Mouse (Mus musculus): Measurements from ENCODE around the gene Zcchc7. TPM values are rescaled to one million over a fixed set of nuclear protein-coding genes. Genes with fewer than 3 reads are reported as not detected.

The Zcchc7 gene
- 16.5 and 17.2 TPM in 2 replicates for polyA plus RNA-seq (2012; ENCODE audit: insufficient read depth, insufficient read length, missing spikeins)

DNA sequence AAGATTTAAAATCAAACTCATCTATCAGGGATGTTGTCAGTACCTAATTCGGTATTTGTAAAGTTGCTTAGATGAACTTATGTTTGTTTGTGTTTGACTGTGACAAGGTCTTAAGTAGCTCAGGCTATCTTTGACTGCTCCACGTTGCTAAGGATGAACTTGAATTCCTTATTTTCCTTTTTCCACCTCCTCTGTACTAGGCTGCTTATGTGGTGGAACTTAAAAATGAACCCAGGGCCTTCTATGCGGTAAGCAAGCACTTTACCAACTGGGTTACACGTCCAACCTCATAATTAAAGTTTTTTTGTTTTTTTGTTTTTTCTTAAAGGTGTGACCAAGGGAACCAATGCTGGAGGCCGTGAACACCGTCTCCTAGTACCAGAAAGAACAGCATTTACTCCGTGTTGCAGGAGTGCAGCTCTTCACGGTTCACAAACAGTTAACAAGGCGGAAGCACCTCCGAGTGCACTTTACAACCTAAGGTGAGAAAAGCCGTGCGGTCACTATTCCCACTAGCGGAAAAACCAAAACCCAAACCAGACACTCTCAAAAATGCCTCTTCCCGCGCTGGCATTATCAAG lies at the start of gene Zcchc7:
Gene Zcchc7 (plus strand): TSS at position 325 of the 581 bp plus-strand sequence.
- Histone ChIP-seq H3K4me3 (ENCODE audit: insufficient read depth, low read depth, low read length) (peak within 1 kb of the TSS; percentile 91), H3K4me1 (ENCODE audit: control insufficient read depth, insufficient read depth, insufficient read length, low read length) (no peaks in the 10 kb centered on the region), H3K27ac (replicated peaks; ENCODE audit: low read depth, low read length) (peak within 1 kb of the TSS; percentile 92)

DNA sequence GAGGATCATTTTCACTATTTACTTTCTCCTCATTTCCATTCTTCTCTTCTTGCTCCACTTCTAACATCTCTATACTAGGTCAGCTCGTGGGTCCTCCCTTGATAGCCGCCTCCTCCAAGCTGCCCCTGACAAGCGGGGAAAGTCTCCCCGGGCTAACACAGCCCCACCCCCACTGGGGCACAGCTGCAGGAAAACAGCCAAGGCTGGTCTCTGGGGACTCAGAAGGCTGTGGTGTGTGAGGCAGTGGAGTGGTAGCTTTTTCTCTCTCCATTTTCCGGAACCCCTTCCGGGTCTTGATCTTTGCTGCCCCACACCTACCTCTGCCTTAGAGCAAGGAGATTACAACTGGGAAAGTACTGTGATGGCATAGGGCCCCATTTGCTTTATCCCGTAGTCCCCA lies 49.7 kb upstream of the Zcchc7 start:
- H3K4me3 ChIP-seq (ENCODE audit: insufficient read depth, low read depth, low read length): no peak overlapping the region
- H3K4me1 ChIP-seq (ENCODE audit: control insufficient read depth, insufficient read depth, insufficient read length, low read length): peaks cover 9% of the 10 kb centered on the region
- no peak overlapping the region for H3K27ac ChIP-seq (replicated peaks; ENCODE audit: low read depth, low read length)

DNA sequence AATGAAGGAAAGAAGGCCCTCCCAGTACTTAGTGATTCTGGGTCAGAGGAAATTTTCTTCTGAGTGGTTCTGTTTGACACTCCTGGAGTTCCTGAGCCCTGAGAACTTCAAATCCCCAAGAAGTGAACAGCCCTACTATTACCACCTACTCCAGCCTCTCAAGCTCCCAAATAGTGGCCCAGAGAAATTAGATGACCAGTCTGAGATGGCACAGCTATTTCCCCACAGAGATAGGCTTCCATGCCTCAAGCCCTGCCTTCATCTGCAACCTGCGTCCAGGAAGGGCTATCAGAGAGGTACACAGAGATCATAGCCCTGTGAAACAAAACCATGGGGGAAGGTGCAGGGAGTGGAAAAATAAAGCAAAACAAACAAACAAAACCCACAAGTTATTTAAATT lies 48.8 kb upstream of the Zcchc7 start:
- Histone ChIP-seq H3K27ac (replicated peaks; ENCODE audit: low read depth, low read length) (no peak overlapping the region), H3K4me3 (ENCODE audit: insufficient read depth, low read depth, low read length) (no peak overlapping the region), H3K4me1 (ENCODE audit: control insufficient read depth, insufficient read depth, insufficient read length, low read length) (peaks cover 9% of the 10 kb centered on the region)

DNA sequence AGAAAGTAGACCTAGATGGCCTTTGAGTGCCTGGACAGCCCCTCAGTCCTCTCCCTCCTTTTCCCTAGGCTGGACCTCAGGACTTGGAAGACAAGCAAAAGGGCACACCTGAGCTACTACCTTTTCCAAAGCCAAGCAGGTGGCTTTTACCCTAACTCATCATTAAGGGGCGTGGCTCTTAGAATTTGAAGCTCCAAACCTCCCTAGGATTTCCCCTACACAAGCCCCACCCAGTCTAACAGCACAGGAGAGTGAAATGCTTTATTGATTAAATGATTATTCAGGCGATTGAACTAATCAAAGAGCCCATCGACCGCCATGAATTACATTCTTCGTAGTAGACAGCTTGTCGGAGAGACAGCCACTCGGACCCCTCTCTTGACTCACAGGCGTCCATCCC lies 47.4 kb upstream of the Zcchc7 start:
- no peak overlapping the region for H3K27ac ChIP-seq (replicated peaks; ENCODE audit: low read depth, low read length)
- no peak overlapping the region for H3K4me3 ChIP-seq (ENCODE audit: insufficient read depth, low read depth, low read length)
- H3K4me1 ChIP-seq (ENCODE audit: control insufficient read depth, insufficient read depth, insufficient read length, low read length): peaks cover 4% of the 10 kb centered on the region

DNA sequence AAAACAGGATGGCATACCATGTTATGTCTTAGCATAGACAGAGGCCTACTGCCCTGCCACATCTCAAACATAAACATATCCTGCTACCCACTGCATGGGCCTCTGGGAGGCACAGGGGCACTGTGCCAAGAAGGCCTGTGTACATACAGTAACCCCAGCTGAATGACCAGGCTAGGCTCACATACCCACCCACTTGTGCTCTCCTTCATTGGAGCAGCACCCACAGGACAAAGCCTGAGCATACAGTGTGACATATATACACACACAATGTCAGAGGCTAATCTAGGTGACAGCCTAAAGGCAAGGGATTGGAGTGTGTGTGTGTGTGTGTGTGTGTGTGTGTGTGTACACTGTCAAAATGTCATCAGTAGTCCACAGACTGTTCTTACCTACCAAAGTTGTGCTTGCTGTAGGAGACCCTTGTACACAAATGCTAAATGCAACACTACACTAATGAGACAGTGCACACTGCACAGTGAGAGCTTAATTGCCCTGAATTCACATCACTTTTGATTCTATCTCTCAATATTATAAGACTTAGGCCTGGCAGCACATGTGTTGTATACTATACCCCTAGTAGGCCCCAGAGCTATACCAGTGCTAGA lies 46.5 kb upstream of the Zcchc7 start:
- no peaks in the 10 kb centered on the region for H3K4me1 ChIP-seq (ENCODE audit: control insufficient read depth, insufficient read depth, insufficient read length, low read length)

DNA sequence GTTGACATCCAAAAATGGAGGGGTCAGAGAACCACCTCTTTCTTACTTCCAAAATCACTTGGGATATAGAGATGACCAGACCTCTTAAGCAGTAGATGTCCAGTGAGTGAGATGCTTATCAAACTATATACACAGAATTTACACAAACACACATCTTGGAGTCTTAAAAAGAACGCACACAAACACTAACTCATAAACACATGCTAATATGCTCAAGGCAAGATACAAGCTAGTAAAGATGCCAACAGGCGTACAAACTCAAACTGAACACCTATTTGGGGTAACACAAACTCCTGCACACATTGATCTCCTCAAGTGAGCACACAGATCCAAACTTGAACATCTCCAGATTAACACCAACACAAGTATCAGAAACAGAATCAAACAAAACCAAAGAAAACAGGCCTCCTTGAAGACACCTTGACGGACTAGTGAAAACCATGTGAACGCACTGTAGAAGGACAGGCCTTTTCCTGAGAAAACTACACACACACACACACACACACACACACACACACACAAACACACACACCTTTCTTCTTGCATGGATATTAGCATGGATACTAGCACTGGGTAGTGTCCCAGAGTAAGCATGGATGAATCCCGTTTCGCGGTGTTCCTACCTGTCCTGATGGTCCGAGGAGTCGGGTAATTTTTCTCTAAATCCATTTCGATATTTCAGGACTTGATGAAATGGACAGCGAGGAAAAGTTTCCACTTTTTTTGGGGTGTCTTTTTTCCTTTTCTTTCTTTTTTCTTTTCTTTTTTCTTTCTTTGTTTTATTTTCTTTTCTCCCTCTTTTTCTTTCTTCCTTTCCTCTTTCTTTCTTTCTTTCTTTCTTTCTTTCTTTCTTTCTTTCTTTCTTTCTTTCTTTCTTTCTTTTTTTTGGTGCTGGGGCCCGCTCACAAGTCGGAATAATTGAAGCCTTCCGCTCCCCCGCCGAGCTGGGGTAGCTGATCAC lies 45.7 kb upstream of the Zcchc7 start, which contains the start of gene Pax5:
Gene Pax5 (minus strand): TSS at position 748 of the 961 bp plus-strand sequence.
- no peak within 1 kb of the TSS for H3K27ac ChIP-seq (replicated peaks; ENCODE audit: low read depth, low read length)
- no peak within 1 kb of the TSS for H3K4me3 ChIP-seq (ENCODE audit: insufficient read depth, low read depth, low read length)
- no peaks in the 10 kb centered on the region for H3K4me1 ChIP-seq (ENCODE audit: control insufficient read depth, insufficient read depth, insufficient read length, low read length)

More for the DNA sequence above, 46.5 kb upstream of the Zcchc7 start:
- H3K27ac ChIP-seq (replicated peaks; ENCODE audit: low read depth, low read length): no peak overlapping the region
- H3K4me3 ChIP-seq (ENCODE audit: insufficient read depth, low read depth, low read length): no peak overlapping the region

DNA sequence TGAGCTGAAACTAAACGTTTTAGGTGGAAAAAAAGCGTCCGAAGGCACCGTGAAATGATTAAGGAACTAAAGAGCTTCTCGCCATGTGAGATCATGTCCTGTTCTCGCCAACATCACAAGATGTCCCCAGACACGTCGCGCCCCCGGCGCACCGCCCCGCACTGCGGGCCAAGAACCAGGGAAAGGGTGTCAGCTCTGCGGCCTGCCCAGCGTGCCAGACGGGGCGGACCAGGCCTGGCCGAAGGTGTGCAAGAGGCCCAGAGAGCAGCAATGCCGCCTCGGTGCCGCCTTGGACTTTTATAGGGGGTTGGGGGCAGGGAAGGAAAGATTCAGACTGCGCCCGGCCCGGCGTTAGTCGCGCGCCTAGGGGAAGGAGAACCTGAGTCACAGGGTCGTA lies 45.0 kb upstream of the Zcchc7 start:
- Histone ChIP-seq H3K4me1 (ENCODE audit: control insufficient read depth, insufficient read depth, insufficient read length, low read length) (no peaks in the 10 kb centered on the region), H3K27ac (replicated peaks; ENCODE audit: low read depth, low read length) (no peak overlapping the region), H3K4me3 (ENCODE audit: insufficient read depth, low read depth, low read length) (no peak overlapping the region)

DNA sequence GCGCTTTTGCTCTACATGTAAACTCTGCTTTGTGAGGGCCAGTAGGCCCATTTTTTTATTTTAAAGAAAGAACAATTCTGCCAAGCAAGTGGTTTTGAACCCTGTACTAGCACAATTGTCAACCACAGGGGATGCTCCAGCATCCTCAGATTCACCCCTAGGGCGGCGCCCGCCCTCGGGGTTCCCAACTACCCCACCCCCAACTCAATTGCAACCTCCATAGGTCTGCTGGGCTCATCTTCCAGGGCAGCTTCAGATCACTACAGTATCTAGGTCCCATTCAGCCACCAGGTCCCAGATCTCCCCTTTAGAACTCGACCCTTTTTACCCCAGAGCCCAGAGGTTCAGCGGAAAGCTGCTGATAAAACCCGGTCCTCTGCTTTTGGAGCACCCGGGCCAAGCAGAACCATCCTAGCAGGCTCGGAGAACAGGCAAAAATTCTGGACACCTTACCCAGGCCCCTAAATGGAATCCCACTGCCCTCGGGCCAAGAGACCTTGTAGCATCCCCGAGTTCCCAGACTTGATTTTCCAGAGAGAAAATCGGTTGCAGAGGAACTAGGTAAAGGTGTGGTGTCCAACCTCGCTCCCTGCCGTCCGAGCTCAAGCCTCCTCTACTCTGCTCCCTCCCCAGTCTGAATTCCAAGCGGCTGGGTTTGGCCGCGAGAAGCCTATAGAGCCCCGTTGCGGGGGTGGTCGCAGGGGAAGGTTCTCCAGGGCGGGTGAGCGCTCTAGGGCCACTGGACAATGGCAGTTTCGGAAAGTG lies 44.4 kb upstream of the Zcchc7 start:
- peak overlapping the region; percentile 20; the same call in 1 of the 2 replicates for H3K4me3 ChIP-seq (ENCODE audit: insufficient read depth, low read depth, low read length)
- H3K4me1 ChIP-seq (ENCODE audit: control insufficient read depth, insufficient read depth, insufficient read length, low read length): no peaks in the 10 kb centered on the region
- H3K27ac ChIP-seq (replicated peaks; ENCODE audit: low read depth, low read length): no peak overlapping the region

DNA sequence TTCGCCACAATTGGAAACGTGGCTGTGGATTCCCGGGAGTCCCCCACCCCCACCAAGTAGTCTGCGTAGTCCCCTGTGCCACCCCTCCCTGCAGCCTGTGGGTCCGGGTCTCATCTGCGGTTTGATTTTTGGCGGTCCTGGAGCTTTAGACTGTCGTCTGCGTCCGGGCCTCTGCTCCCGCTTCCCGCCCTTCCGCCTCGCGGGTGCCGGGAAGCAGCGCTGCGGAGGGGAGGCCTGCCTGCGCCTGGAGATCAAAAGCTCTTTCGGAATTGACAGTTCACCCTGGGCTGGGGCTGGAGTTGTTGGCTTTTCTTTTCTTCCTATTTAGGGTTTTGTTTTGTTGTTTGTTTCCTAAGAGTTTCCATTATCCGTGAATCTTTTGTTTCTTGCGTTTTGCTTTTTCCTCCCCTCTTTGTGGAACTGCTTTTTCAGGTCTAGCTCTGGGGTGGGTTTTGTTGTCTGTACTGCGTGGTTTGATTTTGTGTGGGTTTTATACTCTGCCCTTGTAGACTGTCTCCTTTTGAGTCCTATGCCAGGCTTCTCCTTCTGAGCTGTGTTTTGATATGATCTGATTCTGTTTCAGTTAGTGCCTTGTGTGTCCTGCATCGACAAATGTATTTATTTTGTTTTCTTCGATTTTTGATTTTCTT lies 43.5 kb upstream of the Zcchc7 start:
- Histone ChIP-seq H3K4me3 (ENCODE audit: insufficient read depth, low read depth, low read length) (0 out of 2 replicates have a peak overlapping the region, but pooled peaks have one; percentile 20), H3K4me1 (ENCODE audit: control insufficient read depth, insufficient read depth, insufficient read length, low read length) (no peaks in the 10 kb centered on the region)

DNA sequence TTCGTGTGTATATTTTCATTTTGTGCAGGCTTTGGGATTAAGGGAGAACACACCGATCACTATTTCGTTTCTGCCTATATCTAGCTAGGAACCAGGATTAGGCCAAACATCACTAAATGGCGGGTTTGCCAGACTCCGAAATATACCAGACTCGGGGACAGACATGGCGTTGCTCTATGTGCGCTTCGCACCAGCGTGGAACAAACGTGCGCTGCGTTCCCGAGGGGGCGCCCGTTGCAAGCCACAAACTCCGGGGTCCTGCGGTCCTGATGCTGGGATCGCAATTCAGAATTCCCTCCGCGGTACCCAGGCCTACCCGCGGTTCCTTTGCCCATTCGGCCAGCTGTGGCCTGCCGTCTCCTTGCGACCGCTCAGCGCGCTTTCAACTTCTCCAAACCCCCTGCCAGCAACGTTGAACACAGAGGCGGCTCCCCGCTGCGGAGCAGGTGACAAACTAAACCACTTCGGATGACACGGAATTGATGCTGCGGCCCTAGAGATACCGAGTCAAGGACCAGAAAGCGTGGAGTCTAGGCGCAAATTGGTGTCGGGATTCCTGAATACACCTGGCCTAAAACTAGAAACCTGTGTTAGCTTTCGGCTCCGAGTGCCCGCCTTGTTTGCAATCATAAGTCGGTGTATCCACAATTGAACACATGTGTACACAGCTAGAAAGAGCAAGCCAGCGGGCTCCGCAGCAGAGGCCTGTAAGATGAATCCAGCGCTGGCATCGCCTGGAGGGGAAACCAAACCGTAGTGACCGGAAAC lies 42.7 kb upstream of the Zcchc7 start:
- Histone ChIP-seq H3K27ac (replicated peaks; ENCODE audit: low read depth, low read length) (no peak overlapping the region), H3K4me3 (ENCODE audit: insufficient read depth, low read depth, low read length) (peak overlapping the region; percentile 20; the same call in 1 of the 2 replicates), H3K4me1 (ENCODE audit: control insufficient read depth, insufficient read depth, insufficient read length, low read length) (no peaks in the 10 kb centered on the region)

More for the DNA sequence above, 43.5 kb upstream of the Zcchc7 start:
- no peak overlapping the region for H3K27ac ChIP-seq (replicated peaks; ENCODE audit: low read depth, low read length)

DNA sequence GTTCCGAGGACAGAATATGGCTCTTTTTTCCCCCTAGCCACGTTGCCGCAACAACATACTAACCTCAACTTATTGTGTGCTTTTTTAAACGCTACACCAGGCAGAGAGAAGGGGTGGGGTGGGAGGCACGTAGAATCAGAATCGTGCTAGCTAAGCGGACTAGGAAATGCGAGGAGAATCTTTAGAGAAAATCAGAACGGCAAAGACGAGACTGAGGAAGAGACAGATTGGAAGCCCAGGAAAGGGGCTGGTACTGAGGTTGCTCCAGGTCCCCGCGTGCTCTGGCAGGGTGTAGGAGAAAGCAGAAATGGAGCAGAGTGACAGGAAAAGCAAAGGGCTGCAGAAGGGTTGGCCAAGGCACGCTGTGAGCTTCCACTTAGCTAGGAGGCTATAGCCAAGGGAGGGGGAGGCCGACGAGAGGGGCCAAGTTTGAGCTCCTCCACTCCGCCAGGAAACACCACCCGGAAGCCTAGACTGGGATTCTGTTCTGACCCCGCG lies 42.1 kb upstream of the Zcchc7 start:
- no peak overlapping the region for H3K4me3 ChIP-seq (ENCODE audit: insufficient read depth, low read depth, low read length)
- no peak overlapping the region for H3K27ac ChIP-seq (replicated peaks; ENCODE audit: low read depth, low read length)
- H3K4me1 ChIP-seq (ENCODE audit: control insufficient read depth, insufficient read depth, insufficient read length, low read length): no peaks in the 10 kb centered on the region

DNA sequence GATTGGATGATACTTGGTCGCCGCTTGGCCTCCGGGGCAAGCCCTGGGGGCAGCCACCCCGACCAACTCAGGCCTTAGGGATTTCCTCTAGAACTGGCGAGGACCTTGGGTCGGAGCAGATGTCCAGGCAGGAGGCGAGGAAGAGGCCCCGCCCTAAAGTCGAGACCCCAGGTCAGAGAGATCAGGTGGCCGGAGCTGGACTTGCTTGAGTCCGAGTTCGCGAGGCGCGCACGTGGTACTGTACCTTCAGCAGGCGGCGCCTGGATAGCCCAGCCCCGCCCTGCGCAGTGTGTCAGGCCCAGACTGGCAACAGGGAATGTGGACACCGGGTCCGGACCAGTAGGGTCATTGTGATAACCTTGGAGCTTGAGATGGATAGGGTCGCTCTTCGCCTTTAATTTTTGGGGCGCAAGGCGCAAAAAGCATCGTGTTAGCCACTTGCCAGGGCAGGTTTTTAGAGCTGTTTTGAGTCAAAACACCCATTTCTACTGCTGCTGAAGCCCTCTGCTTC lies 41.5 kb upstream of the Zcchc7 start:
- H3K4me1 ChIP-seq (ENCODE audit: control insufficient read depth, insufficient read depth, insufficient read length, low read length): no peaks in the 10 kb centered on the region
- no peak overlapping the region for H3K4me3 ChIP-seq (ENCODE audit: insufficient read depth, low read depth, low read length)

DNA sequence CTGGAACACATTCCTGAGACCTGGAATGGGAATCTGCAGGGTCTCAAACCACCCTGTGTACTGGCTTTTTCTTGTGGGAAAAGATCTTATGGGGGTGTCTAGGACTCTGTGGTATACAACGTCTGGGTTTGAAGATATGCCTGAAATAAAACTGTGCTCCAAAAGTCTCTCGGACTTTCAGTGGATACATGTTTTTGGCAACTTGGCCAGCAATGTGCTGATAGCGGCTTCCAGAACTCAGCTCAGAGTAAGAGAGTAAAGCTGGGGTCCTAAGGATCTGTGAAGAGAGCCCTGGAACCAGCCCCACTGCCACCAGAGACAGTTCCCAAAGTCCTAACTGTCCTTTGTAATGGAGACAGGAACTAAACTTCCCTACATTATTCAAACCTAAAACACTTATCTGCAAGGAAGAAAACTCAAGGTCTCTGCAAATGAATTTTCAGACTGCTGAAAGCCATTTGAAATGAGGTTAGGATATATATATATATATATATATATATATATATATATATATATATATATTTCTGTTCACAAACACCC lies 40.0 kb upstream of the Zcchc7 start:
- H3K27ac ChIP-seq (replicated peaks; ENCODE audit: low read depth, low read length): no peak overlapping the region
- no peaks in the 10 kb centered on the region for H3K4me1 ChIP-seq (ENCODE audit: control insufficient read depth, insufficient read depth, insufficient read length, low read length)

More for the DNA sequence above, 41.5 kb upstream of the Zcchc7 start:
- no peak overlapping the region for H3K27ac ChIP-seq (replicated peaks; ENCODE audit: low read depth, low read length)

More for the DNA sequence above, 40.0 kb upstream of the Zcchc7 start:
- H3K4me3 ChIP-seq (ENCODE audit: insufficient read depth, low read depth, low read length): no peak overlapping the region

Data from brown adipose tissue, adult 24 weeks (tissue).